Mouse (Mus musculus): ENCODE measurements around the gene Unc13b.

Gene Unc13b

GRCm38 (mm10) chr4:43058753-43059654 lies at the start of gene Unc13b:
TSS of gene Unc13b (plus strand) at chr4:43058953.
- DNase-seq (ENCODE audit: low read depth), result peak; percentile 71

- peak; percentile 71 for DNase-seq (ENCODE audit: low read depth)
These were observed 48.4 kb upstream of the Unc13b start, which contains the start of gene Fancg for GRCm38 (mm10) chr4:43010161-43011038. TSS of gene Fancg (minus strand) at chr4:43010506.

- DNase-seq (ENCODE audit: low read depth), result no peak
These were observed 46.7 kb upstream of the Unc13b start for GRCm38 (mm10) chr4:43012091-43012490.

GRCm38 (mm10) chr4:43018156-43018555 lies 40.6 kb upstream of the Unc13b start:
- no peak for DNase-seq (ENCODE audit: low read depth)

GRCm38 (mm10) chr4:43019176-43019575 lies 39.6 kb upstream of the Unc13b start:
- no peak for DNase-seq (ENCODE audit: low read depth)

- no peak for DNase-seq (ENCODE audit: low read depth)
These were observed 38.9 kb upstream of the Unc13b start for GRCm38 (mm10) chr4:43019641-43020465.

GRCm38 (mm10) chr4:43020876-43021275 lies 37.9 kb upstream of the Unc13b start:
- no peak for DNase-seq (ENCODE audit: low read depth)

- no peak for DNase-seq (ENCODE audit: low read depth)
These were observed 37.4 kb upstream of the Unc13b start for GRCm38 (mm10) chr4:43021341-43021740.

GRCm38 (mm10) chr4:43024673-43025072 lies 34.1 kb upstream of the Unc13b start:
- no peak for DNase-seq (ENCODE audit: low read depth)

GRCm38 (mm10) chr4:43025084-43025960 lies 33.4 kb upstream of the Unc13b start, which contains the start of gene Pigo:
TSS of gene Pigo (minus strand) at chr4:43025819.
- peak; percentile 96 for DNase-seq (ENCODE audit: low read depth)

GRCm38 (mm10) chr4:43029121-43029520 lies 29.6 kb upstream of the Unc13b start:
- DNase-seq (ENCODE audit: low read depth), result no peak

- DNase-seq (ENCODE audit: low read depth), result no peak
These were observed 29.0 kb upstream of the Unc13b start for GRCm38 (mm10) chr4:43029749-43030148.

- no peak for DNase-seq (ENCODE audit: low read depth)
These were observed 28.4 kb upstream of the Unc13b start for GRCm38 (mm10) chr4:43030352-43030751.

GRCm38 (mm10) chr4:43030780-43031230 lies 27.9 kb upstream of the Unc13b start:
- DNase-seq (ENCODE audit: low read depth), result peak; percentile 53

- peak; percentile 83 for DNase-seq (ENCODE audit: low read depth)
These were observed 27.3 kb upstream of the Unc13b start, which contains the start of gene Stoml2 for GRCm38 (mm10) chr4:43031237-43031995. TSS of gene Stoml2 (minus strand) at chr4:43031710.

GRCm38 (mm10) chr4:43032501-43032900 lies 26.3 kb upstream of the Unc13b start:
- DNase-seq (ENCODE audit: low read depth), result no peak

GRCm38 (mm10) chr4:43033481-43033880 lies 25.3 kb upstream of the Unc13b start:
- no peak for DNase-seq (ENCODE audit: low read depth)

GRCm38 (mm10) chr4:43035851-43036250 lies 22.9 kb upstream of the Unc13b start:
- no peak for DNase-seq (ENCODE audit: low read depth)

- no peak for DNase-seq (ENCODE audit: low read depth)
These were observed 22.4 kb upstream of the Unc13b start for GRCm38 (mm10) chr4:43036356-43036755.
